Mouse (Mus musculus) cortical plate, adult 2 months (tissue): ENCODE data around the gene Lmo7.

Source experiments
- CTCF ChIP-seq: fragments of 200-500 bp; IDR thresholded peaks from 2 replicates; pipeline ENCODE4 v1.5.1; 2011; ENCODE audit warnings: mild to moderate bottlenecking, control low read depth, low read length; ENCODE audit not compliant: insufficient read depth; ENCODE audit errors: extremely low read depth
- POLR2A ChIP-seq: fragments of 200-500 bp; IDR thresholded peaks from 2 replicates; pipeline ENCODE4 v1.6.1; 2011; ENCODE audit warnings: mild to moderate bottlenecking, low read length, control low read depth; ENCODE audit not compliant: insufficient read depth; ENCODE audit errors: extremely low read depth

- TF ChIP-seq CTCF (no peak), POLR2A (no peak)
Measured at GRCm38 (mm10) chr14:101771756-101772155, 42.0 kb downstream of the Lmo7 start.
